Mouse (Mus musculus): ENCODE results near the gene Cdk5. TPM values are rescaled to one million over a fixed set of nuclear protein-coding genes. Genes with fewer than 3 reads are reported as not detected.

Cdk5 gene
- polyA plus RNA-seq, 1 experiment from 2014 or later = 35.5 TPM

- no peak overlapping the region for H3K4me2 ChIP-seq
- H3K4me1 ChIP-seq (ENCODE audit: insufficient read depth) = no peaks in the 10 kb centered on the region
- no peak overlapping the region for H3K27ac ChIP-seq (ENCODE audit: low read depth)
- DNase-seq (peak; percentile 86), ATAC-seq (ENCODE audit: insufficient read depth) (no peak)
- H3K36me3 ChIP-seq (ENCODE audit: insufficient read depth) = no peaks in the 10 kb centered on the region
- no peak overlapping the region for H3K4me3 ChIP-seq (ENCODE audit: low read depth, low read length)
- H3K9ac ChIP-seq = no peak overlapping the region
- no peaks in the 10 kb centered on the region for H3K27me3 ChIP-seq (ENCODE audit: insufficient read depth, low read length)
- WGBS = 20% methylated on average over 6 of the region's 6 CpGs
- H3K9me3 ChIP-seq (ENCODE audit: low read depth, low read length) = no peaks in the 10 kb centered on the region
- no peak for TF ChIP-seq CTCF (IDR thresholded peaks at IDR 0.05; ENCODE audit: low read depth)
Measured at GRCm38 (mm10) chr5:24374216-24374615, 49.1 kb downstream of the Cdk5 start.

- H3K9me3 ChIP-seq (ENCODE audit: low read depth, low read length) = no peaks in the 10 kb centered on the region
- no peak overlapping the region for H3K9ac ChIP-seq
- no peak for TF ChIP-seq CTCF (IDR thresholded peaks at IDR 0.05; ENCODE audit: low read depth)
- WGBS = 70% methylated on average over 5 of the region's 5 CpGs
- H3K4me2 ChIP-seq = no peak overlapping the region
- no peak overlapping the region for H3K4me3 ChIP-seq (ENCODE audit: low read depth, low read length)
- ATAC-seq (ENCODE audit: insufficient read depth) (no peak), DNase-seq (no peak)
- H3K36me3 ChIP-seq (ENCODE audit: insufficient read depth) = no peaks in the 10 kb centered on the region
- H3K27me3 ChIP-seq (ENCODE audit: insufficient read depth, low read length) = no peaks in the 10 kb centered on the region
- H3K4me1 ChIP-seq (ENCODE audit: insufficient read depth) = no peaks in the 10 kb centered on the region
- H3K27ac ChIP-seq (ENCODE audit: low read depth) = no peak overlapping the region
Measured at GRCm38 (mm10) chr5:24373807-24374206, 49.5 kb downstream of the Cdk5 start.

GRCm38 (mm10) chr5:24369767-24370166, 53.6 kb downstream of the Cdk5 start:
- TF ChIP-seq CTCF (IDR thresholded peaks at IDR 0.05; ENCODE audit: low read depth) = no peak
- no peak for ATAC-seq (ENCODE audit: insufficient read depth)
- H3K9ac ChIP-seq = no peak overlapping the region
- no peak for DNase-seq
- H3K36me3 ChIP-seq (ENCODE audit: insufficient read depth) = no peaks in the 10 kb centered on the region
- WGBS = 77% methylated on average over 9 of the region's 9 CpGs
- H3K27me3 ChIP-seq (ENCODE audit: insufficient read depth, low read length) = no peaks in the 10 kb centered on the region
- H3K4me3 ChIP-seq (ENCODE audit: low read depth, low read length) = no peak overlapping the region
- no peaks in the 10 kb centered on the region for H3K4me1 ChIP-seq (ENCODE audit: insufficient read depth)
- H3K27ac ChIP-seq (ENCODE audit: low read depth) = no peak overlapping the region
- H3K4me2 ChIP-seq = no peak overlapping the region
- no peaks in the 10 kb centered on the region for H3K9me3 ChIP-seq (ENCODE audit: low read depth, low read length)

Other genes with a start within 250 kb of the Cdk5 start
- gene Kcnh2, start 71.9 kb downstream of the Cdk5 start, polyA plus RNA-seq (2014; fragmentation: Nextera tagmentation; extraction: Ambion mirVana) = 3.9 and 5.5 TPM in 2 replicates
- gene Nos3, start 58.7 kb downstream of the Cdk5 start, polyA plus RNA-seq (2014; fragmentation: Nextera tagmentation; extraction: Ambion mirVana) = 13.8 and 15.7 TPM in 2 replicates
- gene Atg9b, start 31.4 kb downstream of the Cdk5 start, polyA plus RNA-seq (2014; fragmentation: Nextera tagmentation; extraction: Ambion mirVana) = 0.53 and 0.71 TPM in 2 replicates
- gene Abcb8, start 29.9 kb downstream of the Cdk5 start, polyA plus RNA-seq (2014; fragmentation: Nextera tagmentation; extraction: Ambion mirVana) = 39.4 and 43.5 TPM in 2 replicates
- not detected in 2 replicates for gene Asic3, start 10.1 kb downstream of the Cdk5 start, polyA plus RNA-seq (2014; fragmentation: Nextera tagmentation; extraction: Ambion mirVana)
- 29.9 and 35.5 TPM in 2 replicates for gene Slc4a2, start 307 bp upstream of the Cdk5 start, polyA plus RNA-seq (2014; fragmentation: Nextera tagmentation; extraction: Ambion mirVana)
- 91.5 and 93.1 TPM in 2 replicates for gene Fastk, start 21.8 kb upstream of the Cdk5 start, polyA plus RNA-seq (2014; fragmentation: Nextera tagmentation; extraction: Ambion mirVana)
- 14.2 and 15.7 TPM in 2 replicates for gene Tmub1, start 24.3 kb upstream of the Cdk5 start, polyA plus RNA-seq (2014; fragmentation: Nextera tagmentation; extraction: Ambion mirVana)
- 41.7 and 46.5 TPM in 2 replicates for gene Agap3, start 28.6 kb upstream of the Cdk5 start, polyA plus RNA-seq (2014; fragmentation: Nextera tagmentation; extraction: Ambion mirVana)
- gene Gbx1, start 103.7 kb upstream of the Cdk5 start, polyA plus RNA-seq (2014; fragmentation: Nextera tagmentation; extraction: Ambion mirVana) = 0.07 TPM in 2 replicates
- 0.29 and 0.42 TPM in 2 replicates for gene Asb10, start 117.4 kb upstream of the Cdk5 start, polyA plus RNA-seq (2014; fragmentation: Nextera tagmentation; extraction: Ambion mirVana)
- gene 4931409K22Rik, start 133.3 kb upstream of the Cdk5 start, polyA plus RNA-seq (2014; fragmentation: Nextera tagmentation; extraction: Ambion mirVana) = not detected in 2 replicates
- gene Abcf2, start 153.9 kb upstream of the Cdk5 start, polyA plus RNA-seq (2014; fragmentation: Nextera tagmentation; extraction: Ambion mirVana) = 119 and 120 TPM in 2 replicates
- gene Chpf2, start 163.2 kb upstream of the Cdk5 start, polyA plus RNA-seq (2014; fragmentation: Nextera tagmentation; extraction: Ambion mirVana) = 12.2 and 14.2 TPM in 2 replicates
- gene Smarcd3, start 200.9 kb upstream of the Cdk5 start, polyA plus RNA-seq (2014; fragmentation: Nextera tagmentation; extraction: Ambion mirVana) = 37.2 and 39.1 TPM in 2 replicates

All from lung, embryonic 14.5 days (tissue).